Mouse (Mus musculus): ENCODE measurements at regions not wholly inside any gene's neighbourhood (a gene's known extent, or its start where the extent isn't known, plus 50 kb on each side); places are given as distances from the start of the nearest gene placed in this dataset.

DNA sequence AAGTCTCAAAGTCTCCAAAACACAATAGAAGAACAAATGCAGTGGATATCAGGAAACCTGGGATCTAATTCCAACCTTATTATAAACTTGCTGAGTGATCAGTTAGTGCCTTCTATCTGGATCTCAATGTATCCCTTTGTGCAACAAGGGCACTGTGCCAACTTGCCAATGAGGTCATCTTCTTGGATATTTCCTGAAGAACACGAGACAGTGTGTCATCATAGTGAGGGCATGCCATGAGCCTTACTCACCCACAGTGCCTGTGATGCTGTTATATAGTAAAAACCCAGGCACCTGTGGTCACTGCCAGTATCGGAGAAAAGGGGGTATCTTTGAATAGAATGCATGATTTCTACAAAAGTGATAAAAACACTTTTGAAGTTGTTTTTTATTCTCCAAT is 60.2 kb upstream of the Cd34 start:
- DNase-seq (ENCODE audit: extremely low spot score in 1 of 2, low spot score in 2 of 2): peak in 1 of 2 experiments; percentile 41

DNA sequence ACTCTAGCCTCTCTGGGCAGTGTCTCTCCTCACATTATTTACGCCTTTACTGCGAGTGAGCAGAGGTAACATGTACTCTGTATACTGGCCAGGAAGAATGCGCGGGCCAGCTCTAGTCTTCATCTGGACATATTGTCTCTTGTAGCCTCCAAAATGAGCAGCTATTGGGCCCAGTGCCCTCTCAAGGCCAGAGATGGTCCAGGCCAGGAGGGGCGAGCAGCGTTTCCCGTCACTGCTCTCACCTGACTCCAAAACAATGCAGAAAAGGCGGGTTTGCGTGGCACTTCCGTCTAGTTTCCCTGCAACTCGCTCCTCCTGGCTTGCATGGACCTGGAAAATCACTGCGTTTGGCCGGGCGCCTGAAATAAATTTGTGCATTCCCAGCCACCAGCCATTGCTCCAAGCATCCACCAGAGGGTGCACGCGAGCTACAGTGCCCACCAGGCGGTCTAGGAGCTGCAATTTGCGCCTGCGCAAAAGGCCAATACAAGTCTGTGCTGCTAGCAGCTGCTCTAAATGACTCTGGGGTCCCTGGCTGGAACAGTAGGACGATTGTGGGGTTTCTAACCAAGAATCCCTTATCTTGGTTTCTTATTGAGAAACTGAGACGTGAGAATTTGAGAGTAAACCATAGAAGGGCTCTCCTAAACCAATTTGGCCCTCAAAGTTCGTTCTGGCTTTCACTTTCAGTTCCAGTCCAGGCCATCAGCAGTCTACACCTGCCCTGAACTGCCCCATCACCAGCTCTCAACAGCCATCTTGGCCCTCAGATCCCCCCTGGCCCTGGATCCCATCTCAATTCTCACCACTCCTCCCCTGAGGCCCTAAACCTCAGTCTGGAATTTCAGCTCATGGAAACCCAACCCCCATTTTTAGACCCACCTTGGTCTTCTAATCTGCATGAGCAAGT is 59.0 kb upstream of the Cd34 start:
- intact Hi-C loops (cut with DNase I): loop anchor here (1.0 to 10.0 kb wide), 2 partner anchors 65 to 83 kb away; no protein-coding TSS in a partner anchor
- peak; percentile 89 to 93 for DNase-seq (ENCODE audit: extremely low spot score in 1 of 2, low spot score in 2 of 2)

More for the DNA sequence above, 60.2 kb upstream of the Cd34 start:
- intact Hi-C loops (cut with DNase I): no loop called here

GRCm38 (mm10) chr1:194881556-194882223 is 56.9 kb upstream of the Cd34 start:
- intact Hi-C loops (cut with DNase I): loop anchor here (10.0 kb wide), 1 partner anchor 63 kb away; no protein-coding TSS in a partner anchor
- no peak for DNase-seq (ENCODE audit: extremely low spot score in 1 of 2, low spot score in 2 of 2)

DNA sequence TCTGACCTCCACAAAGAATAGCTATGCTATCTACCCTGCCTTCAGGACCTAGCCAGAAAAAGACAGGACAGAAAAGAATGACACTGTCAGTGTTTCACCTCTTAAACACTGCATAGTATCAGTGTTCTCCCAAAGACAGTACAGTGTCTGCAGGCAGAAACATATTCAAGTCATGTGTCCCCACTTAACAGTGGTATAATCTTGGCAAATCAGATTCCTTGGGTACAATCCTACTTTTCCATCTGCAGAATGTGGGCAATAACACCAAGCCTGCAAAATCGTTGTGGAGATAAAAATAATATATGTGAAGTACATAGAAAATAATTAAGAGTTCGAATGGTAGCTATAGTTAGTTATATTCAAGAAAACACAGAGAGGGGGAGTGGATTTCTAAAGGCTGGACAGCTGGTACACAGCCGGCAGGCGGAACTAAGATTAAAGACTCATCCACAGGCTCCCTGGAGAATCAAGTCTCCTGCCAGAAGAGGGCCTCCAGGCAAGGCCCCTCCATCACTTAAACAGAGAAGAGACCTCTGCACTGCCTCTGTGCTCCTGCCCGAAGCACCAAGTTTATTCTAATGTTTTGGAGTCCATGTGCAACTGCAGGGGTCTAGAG is 53.4 kb upstream of the Cd34 start:
- peak; percentile 33 to 62 for DNase-seq (ENCODE audit: extremely low spot score in 1 of 2, low spot score in 2 of 2)
- intact Hi-C loops (cut with DNase I): loop anchor here (10.0 kb wide), 1 partner anchor 60 kb away; no protein-coding TSS in a partner anchor

DNA sequence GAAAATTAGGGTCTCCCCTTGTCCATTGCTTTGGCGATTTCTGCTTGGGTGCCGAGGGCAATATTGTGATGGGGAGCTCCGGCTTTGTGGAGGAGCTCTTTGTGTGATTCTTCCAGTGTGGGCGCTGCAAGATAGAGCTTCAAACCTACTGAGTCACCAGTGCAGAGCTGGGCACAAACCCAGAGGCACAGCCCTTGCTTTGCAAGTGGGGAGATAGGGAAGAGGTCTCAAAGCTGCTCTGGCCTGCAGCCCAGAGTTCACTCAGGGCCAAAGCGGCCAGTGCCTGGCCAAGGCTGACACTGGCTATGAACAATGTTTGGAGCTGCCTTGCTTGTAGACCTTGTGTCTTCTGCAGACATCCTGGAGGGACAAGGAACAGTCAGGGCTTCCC is 52.9 kb upstream of the Cd34 start:
- intact Hi-C loops (cut with DNase I): loop anchor here (10.0 kb wide), 1 partner anchor 59 kb away; no protein-coding TSS in a partner anchor
- DNase-seq (ENCODE audit: extremely low spot score in 1 of 2, low spot score in 2 of 2): peak; percentile 46 to 56

All from left cerebral cortex, postnatal 10 days (tissue).